Mouse (Mus musculus): ENCODE data around the gene Mgme1.

DNA sequence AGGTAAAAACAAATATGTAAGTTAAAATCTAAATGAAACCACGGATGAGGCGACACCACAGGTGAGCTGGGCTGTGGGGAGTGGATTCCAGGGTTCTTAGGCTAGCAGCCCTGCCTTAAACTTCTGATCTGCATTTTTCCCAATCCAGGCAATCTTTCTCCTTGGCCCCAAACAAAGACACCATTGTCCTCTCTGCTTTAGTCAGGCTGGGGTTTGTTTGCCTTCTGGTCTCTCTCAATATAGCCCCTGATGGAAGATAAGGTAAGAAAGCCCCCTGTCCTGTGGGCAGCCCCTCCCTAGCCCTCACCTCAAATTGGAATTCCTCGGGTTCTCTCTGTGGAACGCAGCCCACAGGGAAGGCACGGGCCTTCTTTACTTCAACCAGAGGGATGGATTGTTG lies 39.8 kb downstream of the Mgme1 start:
- TF ChIP-seq EP300 (IDR thresholded peaks at IDR 0.05; ENCODE audit: low read depth): no peak
- TF ChIP-seq CTCF (IDR thresholded peaks at IDR 0.05; ENCODE audit: low read depth): no peak

Measured in liver, postnatal 0 days (tissue).